Mouse (Mus musculus) cerebellum, adult 9-11 months (tissue): ENCODE measurements around the gene Prl2a1.
"Not testable (repeated sequence)": the region's sequence is repeated elsewhere in the genome, so short reads cannot be mapped to it uniquely, and the experiment has no call there.

Experiments used
- DNase-seq: peaks from one replicate; pipeline ENCODE4 v3.0.0; 2022

Gene Prl2a1

DNA sequence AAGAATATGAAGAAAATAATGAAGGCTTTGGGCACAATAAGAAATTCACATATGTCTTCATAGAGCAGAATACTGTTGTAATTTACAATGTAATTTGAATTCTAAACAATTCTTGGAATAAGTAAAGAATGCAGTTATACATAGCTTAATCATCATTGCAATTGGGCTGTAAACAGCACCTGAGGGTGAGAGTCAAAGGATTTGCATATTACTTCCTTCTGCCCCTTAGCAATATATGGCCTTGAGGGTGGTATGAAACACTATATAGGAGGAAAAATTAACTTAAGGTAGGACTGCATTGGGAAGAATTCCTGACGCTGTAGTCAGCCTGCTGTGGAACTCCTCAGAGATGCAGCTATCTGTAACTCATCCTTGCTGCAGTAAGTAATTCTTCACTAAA lies at the start of gene Prl2a1:
TSS of gene Prl2a1 (plus strand) at position 301 of the 400 bp plus-strand sequence.
- no peak for DNase-seq

DNA sequence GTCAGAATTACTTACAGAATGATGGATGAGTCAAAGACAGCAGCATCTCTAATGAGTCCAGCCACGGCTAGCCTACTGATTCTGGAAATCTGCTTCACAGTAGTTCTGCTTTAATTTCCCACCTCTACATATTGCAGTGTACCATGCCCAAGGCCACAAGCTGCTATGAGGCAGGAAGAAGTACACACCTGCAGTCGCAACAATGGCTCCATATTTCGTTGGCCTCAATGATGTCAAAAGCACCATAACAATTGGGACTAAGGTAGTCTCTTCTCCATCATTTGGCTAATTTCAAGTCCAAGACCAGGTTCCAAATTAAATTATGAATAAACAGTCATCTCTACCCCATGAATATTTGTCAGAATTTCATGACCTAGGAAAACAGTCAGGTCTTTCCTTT lies 20.8 kb upstream of the Prl2a1 start, which contains the start of gene Prl7c1:
TSS of gene Prl7c1 (minus strand) at position 101 of the 400 bp plus-strand sequence.
- DNase-seq, result not testable (repeated sequence)

- no peak for DNase-seq
These were observed 2.2 kb upstream of the Prl2a1 start for GRCm38 (mm10) chr13:27799303-27799702.

DNA sequence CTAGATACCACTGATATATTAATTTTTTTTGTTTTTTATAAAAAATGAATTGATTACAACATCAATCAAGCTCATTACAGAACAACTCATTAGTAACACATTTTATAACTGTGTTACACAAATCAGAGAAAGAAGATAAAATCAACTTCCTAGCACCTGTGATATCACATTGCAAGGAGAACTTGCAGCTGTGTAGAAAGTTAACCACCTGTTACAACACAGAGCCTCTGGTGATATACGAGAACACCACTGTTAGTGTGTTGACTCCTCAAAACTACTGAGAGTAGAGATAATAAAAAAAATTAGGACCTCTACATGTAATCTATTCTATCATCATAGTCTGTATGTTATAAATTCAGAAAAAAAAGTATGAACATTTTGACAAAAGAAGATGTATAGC lies 1.3 kb downstream of the Prl2a1 start:
- no peak for DNase-seq

- DNase-seq, result no peak
These were observed 47.6 kb downstream of the Prl2a1 start, which contains the start of gene Prl2c1 for GRCm38 (mm10) chr13:27849042-27849441. Gene Prl2c1 (plus strand): TSS chr13:27849342.
